Mouse (Mus musculus): Measurements from ENCODE around the gene Srprb. TPM values are rescaled to one million over a fixed set of nuclear protein-coding genes. Genes with fewer than 3 reads are reported as not detected.

The Srprb gene
- total and polyA plus RNA-seq, 2 experiments: 8.5 to 22.8 TPM

GRCm38 (mm10) chr9:103143881-103144280 is 58.1 kb downstream of the Srprb start:
- Histone ChIP-seq H3K36me3 (ENCODE audit: control insufficient read depth, insufficient read depth, low read length) (no peaks in the 10 kb centered on the region), H3K79me2 (ENCODE audit: control insufficient read depth, insufficient read depth, low read length) (no peaks in the 10 kb centered on the region), H3K27me3 (ENCODE audit: control insufficient read depth, insufficient read depth, low read length) (no peaks in the 10 kb centered on the region), H3K4me3 (ENCODE audit: insufficient read depth, low read depth, low read length) (no peak overlapping the region), H3K4me1 (ENCODE audit: control insufficient read depth, insufficient read depth, low read length) (no peaks in the 10 kb centered on the region), H3K27ac (replicated peaks; ENCODE audit: insufficient read depth, low read depth, low read length) (no peak overlapping the region), H3K9ac (ENCODE audit: low read depth, low read length) (no peak overlapping the region)
- WGBS: 80% methylated on average over 4 of the region's 4 CpGs
- TF ChIP-seq POLR2A (IDR thresholded peaks at IDR 0.05; ENCODE audit: extremely low read depth, insufficient read depth, low read length) (no peak), CTCF (IDR thresholded peaks at IDR 0.05; ENCODE audit: low read depth, low read length) (no peak)
- DNase-seq (ENCODE audit: extremely low read depth, low read depth, low spot score): no peak

DNA sequence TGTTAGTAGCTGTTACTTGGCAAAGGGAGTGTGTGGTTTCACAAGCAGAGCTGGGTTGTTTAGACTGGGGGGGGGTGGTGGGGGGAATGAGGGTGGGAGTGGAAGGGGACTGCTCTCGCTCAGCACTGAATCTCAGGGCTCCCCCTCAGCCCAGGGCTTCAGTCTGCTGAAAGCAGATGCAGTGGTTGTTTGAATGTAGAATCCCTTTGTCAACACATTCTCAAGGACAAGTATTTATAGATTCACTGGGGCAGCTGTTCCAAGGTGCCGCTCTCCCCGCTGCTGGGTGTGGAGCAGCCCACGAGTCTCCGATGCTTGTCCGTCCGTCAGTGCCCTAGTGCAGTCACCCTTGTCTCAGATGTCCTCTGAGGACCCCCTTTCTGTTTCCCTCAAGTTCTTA is 60.7 kb downstream of the Srprb start:
- no peaks in the 10 kb centered on the region for H3K36me3 ChIP-seq (ENCODE audit: control insufficient read depth, insufficient read depth, low read length)
- no peaks in the 10 kb centered on the region for H3K27me3 ChIP-seq (ENCODE audit: control insufficient read depth, insufficient read depth, low read length)
- no peaks in the 10 kb centered on the region for H3K4me1 ChIP-seq (ENCODE audit: control insufficient read depth, insufficient read depth, low read length)
- no peaks in the 10 kb centered on the region for H3K79me2 ChIP-seq (ENCODE audit: control insufficient read depth, insufficient read depth, low read length)
- 91% methylated on average over 7 of the region's 7 CpGs for WGBS
- no peak overlapping the region for H3K9ac ChIP-seq (ENCODE audit: low read depth, low read length)
- H3K4me3 ChIP-seq (ENCODE audit: insufficient read depth, low read depth, low read length): no peak overlapping the region
- no peak overlapping the region for H3K27ac ChIP-seq (replicated peaks; ENCODE audit: insufficient read depth, low read depth, low read length)
- DNase-seq (ENCODE audit: extremely low read depth, low read depth, low spot score): no peak
- TF ChIP-seq CTCF (IDR thresholded peaks at IDR 0.05; ENCODE audit: low read depth, low read length) (no peak), POLR2A (IDR thresholded peaks at IDR 0.05; ENCODE audit: extremely low read depth, insufficient read depth, low read length) (no peak)

DNA sequence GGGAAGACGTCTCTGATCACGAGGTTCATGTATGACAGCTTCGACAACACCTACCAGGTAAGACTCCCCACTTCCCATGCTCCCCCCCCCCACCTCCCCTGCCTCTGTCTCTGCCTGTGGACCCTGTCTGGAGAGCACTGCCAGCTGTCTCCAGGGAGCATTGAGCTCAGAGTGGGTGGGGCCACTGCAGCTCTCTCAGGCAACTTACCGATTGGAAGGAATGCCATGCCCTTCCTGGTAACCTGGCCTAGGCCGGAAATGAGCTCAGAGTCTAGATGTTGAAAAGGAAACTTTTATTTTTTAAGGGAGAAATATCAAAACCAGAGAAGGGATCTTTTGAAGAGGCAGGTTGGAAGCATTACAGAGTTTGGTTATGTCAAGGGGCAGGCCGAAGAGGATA is 61.6 kb downstream of the Srprb start:
- Histone ChIP-seq H3K4me3 (ENCODE audit: insufficient read depth, low read depth, low read length) (no peak overlapping the region), H3K79me2 (ENCODE audit: control insufficient read depth, insufficient read depth, low read length) (no peaks in the 10 kb centered on the region), H3K27ac (replicated peaks; ENCODE audit: insufficient read depth, low read depth, low read length) (no peak overlapping the region), H3K9ac (ENCODE audit: low read depth, low read length) (no peak overlapping the region), H3K36me3 (ENCODE audit: control insufficient read depth, insufficient read depth, low read length) (no peaks in the 10 kb centered on the region), H3K4me1 (ENCODE audit: control insufficient read depth, insufficient read depth, low read length) (no peaks in the 10 kb centered on the region), H3K27me3 (ENCODE audit: control insufficient read depth, insufficient read depth, low read length) (no peaks in the 10 kb centered on the region)
- TF ChIP-seq POLR2A (IDR thresholded peaks at IDR 0.05; ENCODE audit: extremely low read depth, insufficient read depth, low read length): no peak
- whole genome bisulfite sequencing: 92% methylated on average over 6 of the region's 6 CpGs
- DNase-seq (ENCODE audit: extremely low read depth, low read depth, low spot score): no peak

DNA sequence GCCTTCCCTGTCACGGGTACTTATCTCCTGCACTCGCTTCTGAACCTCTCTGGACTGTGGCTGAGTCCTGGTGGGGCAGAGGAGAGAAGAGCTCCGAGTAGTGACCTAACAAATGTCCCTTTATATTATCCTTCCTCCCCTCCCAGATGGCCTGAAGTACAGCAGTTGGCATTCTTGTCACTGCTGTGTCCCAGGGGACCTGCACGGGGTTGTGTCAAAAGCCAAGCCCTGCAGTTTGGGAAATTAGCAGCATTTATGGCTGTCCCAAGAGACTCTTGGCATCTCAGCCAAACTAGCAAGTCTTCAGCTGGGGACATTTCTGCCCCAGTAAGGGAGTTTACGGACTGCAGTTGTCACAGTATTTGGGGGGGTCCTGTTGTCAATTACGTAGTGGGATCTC is 62.5 kb downstream of the Srprb start:
- DNase-seq (ENCODE audit: extremely low read depth, low read depth, low spot score): no peak
- Histone ChIP-seq H3K9ac (ENCODE audit: low read depth, low read length) (no peak overlapping the region), H3K36me3 (ENCODE audit: control insufficient read depth, insufficient read depth, low read length) (no peaks in the 10 kb centered on the region), H3K4me3 (ENCODE audit: insufficient read depth, low read depth, low read length) (no peak overlapping the region), H3K27ac (replicated peaks; ENCODE audit: insufficient read depth, low read depth, low read length) (no peak overlapping the region), H3K79me2 (ENCODE audit: control insufficient read depth, insufficient read depth, low read length) (no peaks in the 10 kb centered on the region), H3K27me3 (ENCODE audit: control insufficient read depth, insufficient read depth, low read length) (no peaks in the 10 kb centered on the region), H3K4me1 (ENCODE audit: control insufficient read depth, insufficient read depth, low read length) (no peaks in the 10 kb centered on the region)
- WGBS: 88% methylated on average over 6 of the region's 6 CpGs
- TF ChIP-seq CTCF (IDR thresholded peaks at IDR 0.05; ENCODE audit: low read depth, low read length): no peak
- TF ChIP-seq POLR2A (IDR thresholded peaks at IDR 0.05; ENCODE audit: extremely low read depth, insufficient read depth, low read length): no peak

Other genes with a start within 250 kb of the Srprb start
- gene Slco2a1, start 213.4 kb downstream of the Srprb start, total RNA-seq (2014; rRNA removed): 8.9 and 20.7 TPM in 2 replicates
- 43.1 and 55.5 TPM in 2 replicates for gene Slco2a1, start 213.4 kb downstream of the Srprb start, polyA plus RNA-seq (2012; rRNA removed)
- 0.37 and 0.74 TPM in 2 replicates for gene Rab6b, start 90.3 kb downstream of the Srprb start, total RNA-seq (2014; rRNA removed)
- gene Rab6b, start 90.3 kb downstream of the Srprb start, polyA plus RNA-seq (2012; rRNA removed): 0.02 and 0.25 TPM in 2 replicates
- gene Gm20425, start 28.2 kb upstream of the Srprb start, total RNA-seq (2014; rRNA removed): 0.94 and 1.1 TPM in 2 replicates
- 0.37 and 0.43 TPM in 2 replicates for gene Gm20425, start 28.2 kb upstream of the Srprb start, polyA plus RNA-seq (2012; rRNA removed)
- gene Trf, start 28.3 kb upstream of the Srprb start, total RNA-seq (2014; rRNA removed): 18,586 and 23,528 TPM in 2 replicates
- gene Trf, start 28.3 kb upstream of the Srprb start, polyA plus RNA-seq (2012; rRNA removed): 26,375 and 34,444 TPM in 2 replicates
- 600 and 608 TPM in 2 replicates for gene 1300017J02Rik, start 102.9 kb upstream of the Srprb start, total RNA-seq (2014; rRNA removed)
- 267 and 288 TPM in 2 replicates for gene 1300017J02Rik, start 102.9 kb upstream of the Srprb start, polyA plus RNA-seq (2012; rRNA removed)
- 7.9 and 8.4 TPM in 2 replicates for gene Topbp1, start 103.1 kb upstream of the Srprb start, total RNA-seq (2014; rRNA removed)
- 1.9 and 2.3 TPM in 2 replicates for gene Topbp1, start 103.1 kb upstream of the Srprb start, polyA plus RNA-seq (2012; rRNA removed)
- gene Cdv3, start 163.7 kb upstream of the Srprb start, total RNA-seq (2014; rRNA removed): 77.1 and 79.5 TPM in 2 replicates
- gene Cdv3, start 163.7 kb upstream of the Srprb start, polyA plus RNA-seq (2012; rRNA removed): 29.2 and 33.8 TPM in 2 replicates